Mouse (Mus musculus): ENCODE results near the gene Sema4a.

Gene Sema4a

GRCm38 (mm10) chr3:88486043-88486442 is 25.1 kb upstream of the Sema4a start:
- no peak for DNase-seq

- DNase-seq = peak; percentile 57
These were observed 23.8 kb upstream of the Sema4a start for GRCm38 (mm10) chr3:88484597-88485316.

GRCm38 (mm10) chr3:88483621-88484020 is 22.6 kb upstream of the Sema4a start:
- DNase-seq = peak; percentile 68

- DNase-seq = no peak
These were observed 22.2 kb upstream of the Sema4a start for GRCm38 (mm10) chr3:88483141-88483540.

- DNase-seq = no peak
These were observed 21.4 kb upstream of the Sema4a start for GRCm38 (mm10) chr3:88482336-88482735.

GRCm38 (mm10) chr3:88481372-88482040 is 20.5 kb upstream of the Sema4a start:
- no peak for DNase-seq

- no peak for DNase-seq
These were observed 19.7 kb upstream of the Sema4a start for GRCm38 (mm10) chr3:88480679-88481078.

GRCm38 (mm10) chr3:88479828-88480227 is 18.8 kb upstream of the Sema4a start:
- no peak for DNase-seq

GRCm38 (mm10) chr3:88479163-88479562 is 18.2 kb upstream of the Sema4a start:
- no peak for DNase-seq

- no peak for DNase-seq
These were observed 16.8 kb upstream of the Sema4a start for GRCm38 (mm10) chr3:88477735-88478134.

- no peak for DNase-seq
These were observed 15.4 kb upstream of the Sema4a start for GRCm38 (mm10) chr3:88476403-88476802.

GRCm38 (mm10) chr3:88473571-88473970 is 12.6 kb upstream of the Sema4a start:
- DNase-seq = no peak

- no peak for DNase-seq
These were observed 12.0 kb upstream of the Sema4a start for GRCm38 (mm10) chr3:88473020-88473419.

GRCm38 (mm10) chr3:88470943-88471479 is 10.0 kb upstream of the Sema4a start:
- DNase-seq = no peak

- no peak for DNase-seq
These were observed 8.5 kb upstream of the Sema4a start for GRCm38 (mm10) chr3:88469466-88469865.

GRCm38 (mm10) chr3:88467116-88467824 is 6.3 kb upstream of the Sema4a start:
- peak; percentile 81 for DNase-seq

- no peak for DNase-seq
These were observed 4.1 kb upstream of the Sema4a start for GRCm38 (mm10) chr3:88465127-88465526.

GRCm38 (mm10) chr3:88464425-88464824 is 3.4 kb upstream of the Sema4a start:
- no peak for DNase-seq

GRCm38 (mm10) chr3:88460029-88460428 is 953 bp downstream of the Sema4a start:
- DNase-seq = peak; percentile 5

- peak; percentile 40 for DNase-seq
These were observed 2.2 kb downstream of the Sema4a start for GRCm38 (mm10) chr3:88458778-88459219.

- DNase-seq = no peak
These were observed 4.0 kb downstream of the Sema4a start for GRCm38 (mm10) chr3:88456746-88457532.

- DNase-seq = no peak
These were observed 4.7 kb downstream of the Sema4a start for GRCm38 (mm10) chr3:88456313-88456712.

Measured in right cerebral cortex, postnatal 25 days (tissue).